Mouse (Mus musculus) right cerebral cortex, postnatal 4 days (tissue): ENCODE results near the gene Crybb3.

ENCODE experiments used
- DNase-seq: peaks from one replicate; pipeline ENCODE4 v3.0.0-alpha.2; 2022

Crybb3 gene

GRCm38 (mm10) chr5:113101457-113101856 is 20.1 kb upstream of the Crybb3 start:
- DNase-seq = no peak

- DNase-seq = no peak
Observed at GRCm38 (mm10) chr5:113100422-113100821, 19.0 kb upstream of the Crybb3 start.

DNA sequence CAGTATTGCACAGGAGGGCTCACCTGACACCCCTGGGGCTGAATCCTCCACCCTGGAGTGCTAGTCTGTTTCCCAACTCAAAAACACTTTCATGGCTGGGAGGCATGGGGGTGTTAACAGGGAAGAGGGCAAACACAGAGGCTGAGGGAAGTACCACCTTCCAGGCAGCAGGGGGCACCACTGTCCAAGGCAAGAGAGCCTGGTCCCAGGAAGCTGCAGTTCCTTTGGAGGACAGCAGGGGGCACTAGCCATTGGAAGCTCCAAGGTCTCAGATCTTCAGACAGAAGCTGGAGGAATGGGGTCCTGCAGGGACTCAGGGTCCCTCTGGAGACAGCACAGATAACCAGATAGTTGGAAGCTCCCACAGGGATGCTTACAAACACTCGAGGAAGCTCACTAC is 18.2 kb upstream of the Crybb3 start:
- peak; percentile 98 for DNase-seq

GRCm38 (mm10) chr5:113097551-113097950 is 16.2 kb upstream of the Crybb3 start:
- no peak for DNase-seq

DNA sequence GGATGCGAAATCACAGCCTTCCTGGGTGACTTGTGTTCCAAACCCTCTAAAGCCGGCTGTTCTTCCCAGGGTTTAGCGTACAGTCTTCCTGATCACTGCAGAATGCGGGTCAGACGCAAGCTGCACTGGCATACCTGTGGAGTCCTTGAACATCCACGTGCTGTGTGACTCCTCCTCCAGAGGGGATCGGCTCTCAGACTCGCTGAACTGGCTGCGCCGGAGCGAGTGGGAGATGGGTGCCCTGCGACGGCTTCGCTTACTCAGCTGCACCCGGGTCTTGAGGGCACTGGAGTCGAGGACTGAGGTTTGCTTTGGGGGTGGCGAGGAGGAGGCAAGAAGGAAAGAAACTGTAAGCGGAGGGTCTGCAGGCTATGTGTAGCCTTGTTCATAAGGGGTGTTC is 14.1 kb upstream of the Crybb3 start:
- DNase-seq = no peak

- DNase-seq = no peak
Observed at GRCm38 (mm10) chr5:113092406-113092805, 11.0 kb upstream of the Crybb3 start.

- DNase-seq = peak; percentile 59
Observed at GRCm38 (mm10) chr5:113091162-113091561, 9.8 kb upstream of the Crybb3 start.

- no peak for DNase-seq
Observed at GRCm38 (mm10) chr5:113090750-113091149, 9.4 kb upstream of the Crybb3 start.

GRCm38 (mm10) chr5:113090077-113090690 is 8.8 kb upstream of the Crybb3 start:
- no peak for DNase-seq

DNA sequence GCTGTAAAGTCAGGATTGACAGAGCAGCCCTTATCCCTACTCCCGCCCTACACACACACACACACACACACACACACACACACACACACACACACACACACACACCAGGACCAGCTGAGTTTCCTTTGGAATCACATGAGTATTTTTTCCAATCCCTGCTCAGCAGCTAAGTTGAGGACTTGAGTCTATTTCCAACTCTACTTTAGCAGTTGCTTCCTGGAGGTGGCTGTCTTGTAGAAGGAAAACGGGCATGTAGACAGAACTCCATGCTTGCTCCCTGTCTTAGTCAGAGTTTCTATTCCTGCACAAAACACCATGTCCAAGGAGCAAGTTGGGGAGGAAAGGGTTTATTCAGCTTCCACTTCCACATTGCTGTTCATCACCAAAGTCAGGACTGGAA is 6.1 kb upstream of the Crybb3 start:
- DNase-seq = no peak

GRCm38 (mm10) chr5:113086990-113087389 is 5.6 kb upstream of the Crybb3 start:
- DNase-seq = no peak

GRCm38 (mm10) chr5:113086439-113086838 is 5.1 kb upstream of the Crybb3 start:
- DNase-seq = peak; percentile 47

DNA sequence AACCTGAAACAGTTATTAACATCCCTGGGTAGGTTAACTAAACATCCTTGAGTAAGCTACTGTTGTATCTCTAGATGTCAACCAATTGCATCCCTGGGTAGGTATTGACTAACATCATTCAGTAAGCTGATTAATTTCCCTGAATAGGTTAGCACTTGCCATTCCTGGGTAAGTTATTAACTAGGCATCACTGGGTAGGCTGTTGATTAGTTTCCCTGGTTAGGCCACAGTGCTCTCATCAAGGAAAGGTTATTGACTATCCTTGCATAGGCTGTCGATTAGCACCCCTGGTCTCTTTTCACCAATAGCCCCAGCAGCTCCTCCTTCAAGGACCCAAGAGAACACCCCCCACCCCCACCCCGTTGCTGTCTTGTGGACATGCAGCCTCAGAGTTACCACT is 4.5 kb upstream of the Crybb3 start:
- no peak for DNase-seq

DNA sequence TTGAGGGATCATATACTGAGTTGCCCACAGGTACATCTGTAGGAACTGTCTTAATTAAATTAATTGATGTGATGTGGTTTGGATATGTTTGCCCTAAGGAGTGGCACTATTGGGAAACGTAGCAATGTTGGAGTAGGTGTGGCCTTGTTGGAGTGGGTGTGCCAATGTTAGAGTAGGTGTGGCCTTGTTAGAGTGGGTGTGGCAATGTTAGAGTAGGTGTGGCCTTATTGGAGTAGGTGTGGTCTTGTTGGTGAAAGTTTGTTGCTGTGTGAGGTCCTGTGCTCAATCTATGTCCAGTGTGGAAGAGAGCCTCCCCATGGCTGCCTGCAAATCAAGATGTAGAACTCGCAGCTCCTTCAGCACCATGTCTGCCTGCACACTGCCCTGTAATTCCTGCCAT is 2.9 kb upstream of the Crybb3 start:
- DNase-seq = no peak

DNA sequence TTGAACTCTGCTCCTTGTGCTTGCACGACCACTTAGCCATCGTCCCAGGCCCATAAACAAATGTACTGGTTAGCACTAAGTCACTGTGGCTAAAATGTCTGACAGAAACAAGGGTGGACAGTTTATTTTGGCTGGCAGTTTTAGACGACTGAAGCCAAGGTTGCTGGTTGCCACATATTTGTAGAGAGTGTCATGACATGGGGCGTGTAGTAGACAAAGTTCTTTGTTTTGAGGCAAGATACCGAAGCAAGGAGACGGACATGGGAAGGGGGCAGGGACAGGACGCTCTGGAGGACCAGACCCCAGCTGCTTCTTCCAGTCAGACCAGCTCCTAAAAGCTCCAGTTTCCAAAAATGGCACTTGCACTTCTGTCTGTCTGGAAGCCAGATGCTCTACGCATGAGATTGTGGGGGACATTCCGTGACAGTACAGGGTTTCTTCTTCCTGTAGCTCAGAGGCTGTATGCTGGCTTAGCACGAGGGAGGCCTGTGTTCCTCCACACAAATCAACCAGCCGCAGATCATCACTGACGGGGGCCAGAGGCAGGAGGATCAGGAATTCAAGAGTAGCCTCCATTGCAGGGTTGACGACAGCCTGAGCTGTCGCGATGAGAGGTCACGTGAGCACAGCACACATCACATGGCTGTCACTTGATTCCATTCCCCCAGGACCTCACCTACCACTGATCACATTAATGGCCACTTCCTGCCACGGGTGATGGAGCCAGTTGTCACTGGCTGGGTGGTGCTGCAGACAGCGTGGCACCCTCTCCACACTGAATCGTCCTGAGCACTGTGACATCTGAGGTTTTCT is 1.2 kb upstream of the Crybb3 start:
- no peak for DNase-seq

- DNase-seq = no peak
Observed at GRCm38 (mm10) chr5:113081020-113081419, 364 bp downstream of the Crybb3 start.

DNA sequence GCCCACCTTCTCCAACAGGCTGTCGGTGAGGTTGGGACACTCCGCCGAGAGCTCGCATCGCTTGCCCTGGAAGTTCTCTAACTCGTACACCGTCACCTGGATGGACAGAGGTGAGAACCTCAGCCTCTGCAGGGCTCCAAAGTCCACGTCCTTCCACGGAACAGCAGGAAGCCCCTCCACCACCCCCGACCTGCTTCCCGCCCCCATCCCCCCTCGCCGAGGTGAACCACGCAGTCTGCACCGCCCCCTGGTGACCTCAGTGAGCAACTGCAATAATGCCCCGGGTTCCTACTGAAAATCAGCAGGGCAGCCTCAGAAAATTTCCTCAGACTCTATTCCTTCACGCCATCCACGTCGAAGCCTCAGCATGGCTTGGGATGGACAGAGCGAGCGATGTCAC is 1.6 kb downstream of the Crybb3 start:
- peak; percentile 81 for DNase-seq

GRCm38 (mm10) chr5:113078686-113079085 is 2.7 kb downstream of the Crybb3 start:
- no peak for DNase-seq

DNA sequence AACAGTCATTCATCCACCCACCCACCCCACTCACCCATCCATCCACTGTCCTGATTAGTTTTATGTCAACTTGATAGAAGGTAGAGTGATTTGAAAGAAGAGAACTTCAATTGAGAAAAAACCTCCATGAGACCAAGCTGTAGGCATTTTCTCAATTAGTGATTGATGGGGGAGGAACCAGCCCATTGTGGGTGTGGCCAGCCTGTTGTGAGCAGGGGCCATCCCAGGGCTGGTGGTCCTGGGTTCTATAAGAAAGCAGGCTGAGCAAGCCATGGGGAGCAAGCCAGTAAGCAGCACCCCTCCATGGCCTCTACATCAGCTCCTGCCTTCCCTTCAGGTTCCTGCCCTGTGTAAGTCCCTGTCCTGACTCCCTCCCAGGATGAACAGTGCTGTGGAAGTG is 11.4 kb downstream of the Crybb3 start, which contains the start of gene Crybb2:
Crybb2 (minus strand) TSS at position 101 of the 400 bp plus-strand sequence.
- DNase-seq = no peak

DNA sequence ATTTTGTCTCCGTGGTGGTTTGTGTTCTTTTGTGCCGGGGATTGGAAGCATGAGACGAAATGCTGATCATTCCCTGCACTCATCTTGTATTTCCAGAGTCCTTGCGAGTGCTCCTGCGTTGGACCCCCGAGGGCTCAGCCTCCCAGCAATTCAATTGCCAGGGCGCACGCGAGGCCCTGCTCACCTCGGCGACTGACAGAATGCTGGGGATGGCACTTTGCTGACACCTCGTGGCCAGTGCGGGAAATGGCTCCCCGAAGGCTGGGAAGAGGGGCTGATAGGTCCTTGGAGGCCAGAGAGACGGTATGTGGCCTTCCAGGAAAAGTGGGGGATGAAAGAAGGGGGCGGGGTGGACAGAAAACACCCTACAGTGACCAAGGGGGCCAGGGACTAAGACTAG is 27.1 kb downstream of the Crybb3 start:
- peak; percentile 88 for DNase-seq

DNA sequence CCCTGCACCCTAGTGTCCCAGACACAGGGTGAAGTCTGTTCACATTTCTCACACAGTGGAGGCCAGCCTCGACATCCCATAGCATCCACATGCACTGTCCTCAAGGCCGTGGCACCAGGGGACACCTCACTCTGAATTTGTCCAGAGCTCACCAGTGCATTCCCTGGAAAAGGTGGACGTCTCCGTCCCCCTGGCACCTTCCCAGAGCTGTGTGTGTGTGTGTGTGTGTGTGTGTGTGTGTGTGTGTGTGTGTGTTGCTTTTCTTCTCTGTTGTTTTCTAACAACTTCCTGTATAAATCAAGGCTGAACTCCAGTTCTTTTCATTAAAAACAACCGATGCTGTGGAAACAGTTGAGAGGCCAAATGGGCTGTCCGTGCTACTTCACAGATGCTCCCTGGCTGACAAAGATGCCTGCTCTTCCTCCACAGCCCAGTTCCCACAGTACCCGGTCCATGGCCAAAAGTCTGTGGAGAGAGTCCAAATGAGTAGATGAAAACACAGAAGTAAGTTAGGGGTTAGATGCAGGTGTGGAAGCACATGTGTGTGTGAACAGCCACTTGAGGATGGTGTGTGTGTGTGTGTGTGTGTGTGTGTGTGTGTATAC is 30.7 kb downstream of the Crybb3 start:
- DNase-seq = no peak

- DNase-seq = no peak
Observed at GRCm38 (mm10) chr5:113049876-113050275, 31.5 kb downstream of the Crybb3 start.

DNA sequence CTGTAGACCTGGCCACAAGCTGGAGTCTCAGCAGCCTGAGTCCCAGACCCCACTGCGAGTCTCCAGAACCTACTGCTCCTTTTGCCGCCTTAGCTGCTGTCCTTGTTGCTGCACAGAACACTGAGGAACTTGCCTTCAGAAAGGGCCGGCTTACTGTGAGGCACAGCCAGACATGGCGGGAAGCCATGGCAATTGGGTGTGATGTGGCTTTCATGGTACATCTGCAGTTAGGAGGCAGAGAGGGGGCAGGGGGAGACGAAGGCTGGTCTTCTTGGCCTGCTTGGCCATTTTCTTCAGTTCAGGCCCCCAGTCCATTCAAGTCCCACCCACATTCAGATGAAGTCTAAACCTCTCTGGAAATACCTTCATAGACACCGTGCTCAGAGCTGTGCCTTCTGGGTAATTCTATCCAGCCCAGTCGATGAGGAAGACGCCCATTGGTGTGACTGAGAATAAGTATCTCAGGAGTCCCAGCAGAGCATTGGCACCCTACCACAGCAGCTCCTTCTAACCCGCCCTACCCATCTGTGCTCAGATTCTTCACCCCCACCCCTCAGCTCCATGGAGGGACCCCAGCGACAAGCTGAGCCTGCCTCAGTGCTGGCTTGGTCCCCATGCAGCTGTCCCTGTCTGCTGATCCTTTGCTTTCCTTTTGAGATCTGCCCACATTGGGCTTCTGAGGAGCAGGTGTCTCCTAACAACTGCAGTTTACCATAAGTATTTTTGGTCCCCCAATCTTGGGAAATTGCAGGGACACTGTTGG is 35.7 kb downstream of the Crybb3 start:
- DNase-seq = peak; percentile 30
